Mouse (Mus musculus) small intestine, adult 2 months (tissue): Measurements from ENCODE around the gene Cryaa.

Experiments
- CTCF ChIP-seq: fragments of 200-500 bp; IDR thresholded peaks from 2 replicates; pipeline ENCODE4 v1.5.1; 2012; ENCODE audit warnings: low read depth, mild to moderate bottlenecking, control low read depth, inconsistent platforms, low read length, moderate library complexity, mixed read lengths; ENCODE audit not compliant: insufficient replicate concordance, insufficient read length; ENCODE audit errors: extremely low read depth
- POLR2A ChIP-seq: fragments of 200-500 bp; IDR thresholded peaks from 2 replicates; pipeline ENCODE4 v1.6.1; 2012; ENCODE audit warnings: low read depth, mild to moderate bottlenecking, control low read depth, inconsistent platforms, low read length, moderate library complexity

- TF ChIP-seq CTCF = no peak
- TF ChIP-seq POLR2A = no peak
Measured at GRCm38 (mm10) chr17:31639651-31640050, 38.0 kb upstream of the Cryaa start.
